ENCODE assay signal across 11 mouse cellular contexts in genomic region chr11:85828691-85829519, GRCm38 (mm10). TPM values are rescaled to one million over a fixed set of nuclear protein-coding genes. Genes with fewer than 3 reads are reported as not detected.
DNase-seq lines count a peak whose midpoint lies in the region; ATAC-seq lines count a peak whose summit lies in the region.
"Had no signal": no experiment of that assay in that cellular context is flagged by ENCODE, and none has a peak within 500 bp of the region (broad histone marks: within the 10 kb centered on the region; RNA-seq: fewer than 3 reads in every experiment).

No protein-coding gene starts in this region.

- H3K27me3 ChIP-seq in heart, embryonic 15.5 days = peaks cover 91% of the 10 kb centered on the region
- peaks cover 56% of the 10 kb centered on the region for H3K27me3 ChIP-seq in embryonic facial prominence, embryonic 12.5 days
- H3K27me3 ChIP-seq in intestine, embryonic 14.5 days (replicated peaks; ENCODE audit: control insufficient read depth, insufficient read depth, low read length) = peaks cover 68% of the 10 kb centered on the region
- H3K27me3 ChIP-seq in midbrain, embryonic 14.5 days (ENCODE audit: control insufficient read depth, insufficient read depth, low read length) = peaks cover 73% of the 10 kb centered on the region

- WGBS in heart, embryonic 15.5 days = 25% methylated on average over 38 of the region's 38 CpGs
- whole genome bisulfite sequencing in embryonic facial prominence, embryonic 12.5 days = 8% methylated on average over 38 of the region's 38 CpGs
- WGBS in intestine, embryonic 14.5 days = 24% methylated on average over 38 of the region's 38 CpGs
- 7% methylated on average over 38 of the region's 38 CpGs for WGBS in midbrain, embryonic 14.5 days

- no peaks in the 10 kb centered on the region for H3K36me3 ChIP-seq in heart, embryonic 15.5 days
- H3K36me3 ChIP-seq in embryonic facial prominence, embryonic 12.5 days = no peaks in the 10 kb centered on the region
- no peaks in the 10 kb centered on the region for H3K36me3 ChIP-seq in intestine, embryonic 14.5 days (ENCODE audit: control insufficient read depth, insufficient read depth, low read length)
- H3K36me3 ChIP-seq in midbrain, embryonic 14.5 days (ENCODE audit: control insufficient read depth, insufficient read depth, low read length) = no peaks in the 10 kb centered on the region

- H3K4me1 ChIP-seq in heart, embryonic 15.5 days (replicated peaks) = peaks cover 51% of the 10 kb centered on the region
- peaks cover 54% of the 10 kb centered on the region for H3K4me1 ChIP-seq in embryonic facial prominence, embryonic 12.5 days
- H3K4me1 ChIP-seq in intestine, embryonic 14.5 days (replicated peaks; ENCODE audit: control insufficient read depth, insufficient read depth, low read length) = peaks cover 38% of the 10 kb centered on the region
- peaks cover 20% of the 10 kb centered on the region; the same call in 1 of the 2 replicates for H3K4me1 ChIP-seq in midbrain, embryonic 14.5 days (ENCODE audit: control insufficient read depth, insufficient read depth, low read length)

- peak overlapping the region; percentile 63 for H3K4me3 ChIP-seq in heart, embryonic 15.5 days
- peak overlapping the region; percentile 54 for H3K4me3 ChIP-seq in embryonic facial prominence, embryonic 12.5 days
- peak overlapping the region; percentile 29; the same call in 1 of the 2 replicates for H3K4me3 ChIP-seq in intestine, embryonic 14.5 days (ENCODE audit: low read depth, low read length)
- no peak overlapping the region for H3K4me3 ChIP-seq in midbrain, embryonic 14.5 days (replicated peaks; ENCODE audit: low read depth, low read length)

- DNase-seq in heart, adult 18-20 months = no peak
- DNase-seq in intestine, embryonic 14.5 days (ENCODE audit: low spot score) = no peak
- peak; percentile 38 for DNase-seq in midbrain, embryonic 14.5 days
- DNase-seq in layer of hippocampus, adult 9-11 months = no peak
- no peak for DNase-seq in layer of hippocampus, postnatal 14 days (ENCODE audit: low spot score in 2 of 2)
- DNase-seq: right cerebral cortex, adult 18-20 months had no signal

- H3K9me3 ChIP-seq in heart, embryonic 15.5 days (replicated peaks) = no peaks in the 10 kb centered on the region
- no peaks in the 10 kb centered on the region for H3K9me3 ChIP-seq in embryonic facial prominence, embryonic 12.5 days
- H3K9me3 ChIP-seq in intestine, embryonic 14.5 days (ENCODE audit: control insufficient read depth, low read length) = no peaks in the 10 kb centered on the region
- no peaks in the 10 kb centered on the region for H3K9me3 ChIP-seq in midbrain, embryonic 14.5 days (ENCODE audit: control insufficient read depth, low read length)

- ATAC-seq in heart, embryonic 15.5 days (replicated peaks; ENCODE audit: insufficient number of reproducible peaks, insufficient read depth, low FRiP score, low read depth) = no peak
- ATAC-seq in embryonic facial prominence, embryonic 12.5 days (ENCODE audit: insufficient number of reproducible peaks, insufficient read depth, low FRiP score, low TSS enrichment) = no peak
- no peak for ATAC-seq in intestine, embryonic 14.5 days (replicated peaks; ENCODE audit: low FRiP score, low TSS enrichment, low read depth)
- no peak for ATAC-seq in midbrain, embryonic 14.5 days (ENCODE audit: low FRiP score, low TSS enrichment)
- ATAC-seq in cerebellum, adult (ENCODE audit: insufficient number of reproducible peaks, low FRiP score, low TSS enrichment) = no peak

- 0 out of 2 replicates have a peak overlapping the region, but pooled peaks have one; percentile 25 for H3K9ac ChIP-seq in heart, embryonic 15.5 days
- H3K9ac ChIP-seq in embryonic facial prominence, embryonic 12.5 days = peak overlapping the region; percentile 99
- H3K9ac ChIP-seq in intestine, embryonic 14.5 days (ENCODE audit: low read length) = peak overlapping the region; percentile 47; the same call in 1 of the 2 replicates
- H3K9ac ChIP-seq in midbrain, embryonic 14.5 days (replicated peaks; ENCODE audit: low read length) = no peak overlapping the region

- H3K27ac ChIP-seq in heart, embryonic 15.5 days = 0 out of 2 replicates have a peak overlapping the region, but pooled peaks have one; percentile 8
- peak overlapping the region; percentile 98 for H3K27ac ChIP-seq in embryonic facial prominence, embryonic 12.5 days
- peak overlapping the region; percentile 88; the same call in 1 of the 2 replicates for H3K27ac ChIP-seq in intestine, embryonic 14.5 days (ENCODE audit: low read depth)
- H3K27ac ChIP-seq in midbrain, embryonic 14.5 days (replicated peaks; ENCODE audit: low read depth, low read length) = no peak overlapping the region

- peak overlapping the region; percentile 66 for H3K4me2 ChIP-seq in heart, embryonic 15.5 days
- peak overlapping the region; percentile 72 for H3K4me2 ChIP-seq in embryonic facial prominence, embryonic 12.5 days (replicated peaks)
- peak overlapping the region; percentile 84 for H3K4me2 ChIP-seq in intestine, embryonic 14.5 days (ENCODE audit: low read length)
- H3K4me2 ChIP-seq in midbrain, embryonic 14.5 days (ENCODE audit: low read length) = no peak overlapping the region; the same call in 1 of the 2 replicates

RNA-seq across cellular contexts. Expression of gene Tbx2, which starts 3.4 kb away (rescaled TPM):
- 2.6 and 5.3 TPM in 2 replicates for polyA plus RNA-seq in heart, embryonic 15.5 days (2015; fragmentation: Nextera tagmentation; extraction: Ambion mirVana)
- 1 to 10 TPM; 3.9 to 4.9 TPM for total RNA-seq in heart, adult 18-20 months (2021)
- polyA plus RNA-seq in embryonic facial prominence, embryonic 12.5 days (2016; fragmentation: Nextera tagmentation; extraction: Ambion mirVana) = 20.5 and 21.6 TPM in 2 replicates
- 7.2 and 7.7 TPM in 2 replicates for polyA plus RNA-seq in intestine, embryonic 14.5 days (2014; fragmentation: Nextera tagmentation; extraction: Ambion mirVana)
- polyA plus RNA-seq in midbrain, embryonic 14.5 days (2014; fragmentation: Nextera tagmentation; extraction: Ambion mirVana) = 0.69 and 0.83 TPM in 2 replicates
- 1 to 10 TPM; 2.7 to 3.3 TPM for total RNA-seq in layer of hippocampus, postnatal 14 days (2021)

RNA-seq across cellular contexts. Expression of gene Gm11444, which starts 21.2 kb away (rescaled TPM):
- not detected in 2 replicates for polyA plus RNA-seq in heart, embryonic 15.5 days (2015; fragmentation: Nextera tagmentation; extraction: Ambion mirVana)
- total RNA-seq in heart, adult 18-20 months (2021) = not detected
- 0.43 TPM in 1 of 2 replicates, not detected in the other for polyA plus RNA-seq in embryonic facial prominence, embryonic 12.5 days (2016; fragmentation: Nextera tagmentation; extraction: Ambion mirVana)
- not detected in 2 replicates for polyA plus RNA-seq in intestine, embryonic 14.5 days (2014; fragmentation: Nextera tagmentation; extraction: Ambion mirVana)
- polyA plus RNA-seq in midbrain, embryonic 14.5 days (2014; fragmentation: Nextera tagmentation; extraction: Ambion mirVana) = not detected in 2 replicates
- not detected for total RNA-seq in layer of hippocampus, postnatal 14 days (2021)
- total RNA-seq: gastrocnemius, adult 8-10 months had no signal
- polyA plus RNA-seq: liver, embryonic 16.5 days had no signal

RNA-seq across cellular contexts. Expression of gene Tbx4, which starts 57.3 kb away (rescaled TPM):
- polyA plus RNA-seq in heart, embryonic 15.5 days (2015; fragmentation: Nextera tagmentation; extraction: Ambion mirVana) = 1.6 and 4.4 TPM in 2 replicates
- under 1 TPM in 1 of 2 experiments, not detected in 1; 0.10 TPM for total RNA-seq in heart, adult 18-20 months (2021)
- polyA plus RNA-seq in embryonic facial prominence, embryonic 12.5 days (2016; fragmentation: Nextera tagmentation; extraction: Ambion mirVana) = 2.2 and 2.4 TPM in 2 replicates
- not detected in 2 replicates for polyA plus RNA-seq in intestine, embryonic 14.5 days (2014; fragmentation: Nextera tagmentation; extraction: Ambion mirVana)
- polyA plus RNA-seq in midbrain, embryonic 14.5 days (2014; fragmentation: Nextera tagmentation; extraction: Ambion mirVana) = 0.21 and 0.22 TPM in 2 replicates
- under 1 TPM; 0.24 to 0.53 TPM for total RNA-seq in layer of hippocampus, postnatal 14 days (2021)
- polyA plus RNA-seq: liver, embryonic 16.5 days had no signal
